Mouse (Mus musculus) C2C12 (cell line): ENCODE results near the gene Gdpgp1.

Experiments
- CEBPB ChIP-seq: IDR thresholded peaks from one replicate; pipeline ENCODE4 v1.6.1; 2011; ENCODE audit warnings: low read depth, mild to moderate bottlenecking, control low read depth, moderate library complexity
- CTCF ChIP-seq: IDR thresholded peaks from one replicate; pipeline ENCODE4 v1.5.1; 2011; ENCODE audit not compliant: control insufficient read depth, insufficient read depth, insufficient read length
- FOSL1 ChIP-seq: IDR thresholded peaks from one replicate; pipeline ENCODE4 v1.8.0; 2011; ENCODE audit warnings: mild to moderate bottlenecking, low read length; ENCODE audit not compliant: poor library complexity, insufficient read depth, severe bottlenecking
- MAX ChIP-seq: IDR thresholded peaks from one replicate; pipeline ENCODE4 v1.6.1; 2011; ENCODE audit warnings: mild to moderate bottlenecking, control low read depth
- MYOG ChIP-seq: IDR thresholded peaks from one replicate; pipeline ENCODE4 v1.6.1; 2011; ENCODE audit not compliant: control insufficient read depth, insufficient read length; ENCODE audit errors: extremely low read depth
- USF1 ChIP-seq: IDR thresholded peaks from one replicate; pipeline ENCODE4 v1.6.1; 2011; ENCODE audit warnings: low read depth, mild to moderate bottlenecking, control low read depth, moderate library complexity

- TF ChIP-seq CTCF (no peak), MYOG (no peak), USF1 (no peak), MAX (no peak), CEBPB (no peak), FOSL1 (no peak)
These were observed 23.3 kb downstream of the Gdpgp1 start for GRCm38 (mm10) chr7:80255981-80256380.
